Mouse (Mus musculus) megakaryocyte, embryonic 14.5 days (primary cell): Measurements from ENCODE around the gene Prlr.

ENCODE experiments used
- FLI1 ChIP-seq: IDR thresholded peaks from 2 replicates; pipeline ENCODE4 v1.6.1; 2012; ENCODE audit warnings: low read length, inconsistent platforms, mixed read lengths
- GATA1 ChIP-seq: IDR thresholded peaks from 3 replicates; pipeline ENCODE4 v1.6.1; 2012; ENCODE audit warnings: mixed read lengths, low read length, inconsistent platforms, borderline replicate concordance

DNA sequence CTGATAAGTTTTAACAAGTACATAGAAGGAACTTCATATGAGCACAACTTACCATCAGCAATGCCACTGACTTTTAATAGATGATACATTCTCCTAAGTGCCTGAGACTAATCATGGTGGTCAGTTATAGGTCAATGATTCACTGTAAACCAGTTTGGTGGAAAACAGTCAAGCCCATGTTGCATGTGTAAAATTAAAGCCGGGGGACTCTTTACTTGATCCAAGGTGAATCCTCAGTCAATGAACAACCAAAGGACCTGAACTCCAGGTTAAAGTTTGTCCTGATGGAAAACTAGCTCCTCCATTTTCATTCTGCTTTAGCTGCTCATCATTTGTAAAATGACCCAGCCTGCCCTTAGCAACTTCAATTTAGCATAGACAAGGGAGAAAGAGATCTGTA, 155.5 kb downstream of the Prlr start:
- TF ChIP-seq GATA1: no peak
- TF ChIP-seq FLI1: no peak
